Mouse (Mus musculus) myocyte (in vitro differentiated cells): ENCODE data around the gene Gpcpd1. TPM values are rescaled to one million over a fixed set of nuclear protein-coding genes. Genes with fewer than 3 reads are reported as not detected.

ENCODE experiments used
- H3K27me3 ChIP-seq: one replicate; pipeline ENCODE4 v1.6.1; 2011; ENCODE audit not compliant: control insufficient read depth, insufficient read depth, insufficient read length
- H3K36me3 ChIP-seq: one replicate; pipeline ENCODE4 v1.6.1; 2011; ENCODE audit not compliant: control insufficient read depth, insufficient read depth
- H3K4me2 ChIP-seq: one replicate; pipeline ENCODE4 v1.6.1; 2011; ENCODE audit warnings: low read depth, control low read depth
- H3K4me3 ChIP-seq: one replicate; pipeline ENCODE4 v1.5.1; 2011; ENCODE audit warnings: mild to moderate bottlenecking, control low read depth, moderate library complexity
- H3K79me2 ChIP-seq: one replicate; pipeline ENCODE4 v1.6.1; 2011; ENCODE audit not compliant: control insufficient read depth, insufficient read depth
- H3ac ChIP-seq: one replicate; pipeline ENCODE4 v1.6.1; 2011; ENCODE audit not compliant: control insufficient read depth, insufficient read length
- CEBPB ChIP-seq: IDR thresholded peaks from 2 replicates; pipeline ENCODE4 v1.6.1; 2011; ENCODE audit warnings: mild to moderate bottlenecking, moderate library complexity; ENCODE audit not compliant: poor library complexity, insufficient read depth, severe bottlenecking
- E2F4 ChIP-seq: IDR thresholded peaks from one replicate; pipeline ENCODE4 v1.6.1; 2011; ENCODE audit warnings: mild to moderate bottlenecking, control low read depth, moderate library complexity; ENCODE audit not compliant: insufficient read depth
- MAX ChIP-seq: IDR thresholded peaks from one replicate; pipeline ENCODE4 v1.6.1; 2011; ENCODE audit warnings: low read depth, mild to moderate bottlenecking, control low read depth
- MYOD1 ChIP-seq, 3 experiments: IDR thresholded peaks; one replicate each; pipeline ENCODE4 v1.6.1; 2011; ENCODE audit warnings: control low read depth in 2 of 3, low read depth in 2 of 3, mild to moderate bottlenecking in 2 of 3, moderate library complexity in 1 of 3; ENCODE audit not compliant: insufficient read length in 2 of 3, control insufficient read depth in 1 of 3
- MYOG ChIP-seq, 3 experiments: IDR thresholded peaks; one replicate each; pipeline ENCODE4 v1.6.1; 2011; ENCODE audit warnings: control low read depth in 2 of 3, low read depth in 2 of 3, mild to moderate bottlenecking in 2 of 3; ENCODE audit not compliant: insufficient read length in 2 of 3, control insufficient read depth in 1 of 3, insufficient read depth in 1 of 3
- POLR2A ChIP-seq: IDR thresholded peaks from one replicate; pipeline ENCODE4 v1.6.1; 2011; ENCODE audit warnings: low read depth, mild to moderate bottlenecking, control low read depth, moderate library complexity; ENCODE audit not compliant: insufficient read length
- POLR2AphosphoS2 ChIP-seq: IDR thresholded peaks from one replicate; pipeline ENCODE4 v1.6.1; 2011; ENCODE audit warnings: low read depth, control low read depth; ENCODE audit not compliant: insufficient read length
- REST ChIP-seq: IDR thresholded peaks from one replicate; pipeline ENCODE4 v1.6.1; 2011; ENCODE audit warnings: mild to moderate bottlenecking, control low read depth, moderate library complexity; ENCODE audit not compliant: insufficient read depth, insufficient read length
- SRF ChIP-seq: IDR thresholded peaks from one replicate; pipeline ENCODE4 v1.6.1; 2011; ENCODE audit warnings: low read depth; ENCODE audit not compliant: control insufficient read depth, insufficient read length
- TCF12 ChIP-seq: IDR thresholded peaks from one replicate; pipeline ENCODE4 v1.6.1; 2011; ENCODE audit warnings: mild to moderate bottlenecking, control low read depth; ENCODE audit not compliant: poor library complexity, insufficient read depth, severe bottlenecking
- TCF3 ChIP-seq: IDR thresholded peaks from one replicate; pipeline ENCODE4 v1.6.1; 2011; ENCODE audit warnings: low read depth, control low read depth; ENCODE audit not compliant: insufficient read length
- USF1 ChIP-seq: IDR thresholded peaks from one replicate; pipeline ENCODE4 v1.6.1; 2011; ENCODE audit warnings: low read depth, mild to moderate bottlenecking, control low read depth, moderate library complexity
- polyA plus RNA-seq: library from polyadenylated mRNA; unstranded; fragments of >200 nt; fragmentation: generic; extraction: Trizol; gene quantifications from one replicate; pipeline ENCODE4 v1.2.1, GENCODE M21; 2012; ENCODE audit warnings: missing spikeins

Gene Gpcpd1
- polyA plus RNA-seq, 1 experiment = 6.1 TPM

GRCm38 (mm10) chr2:132518021-132518901 is 69.3 kb downstream of the Gpcpd1 start:
- no peak overlapping the region for H3K4me2 ChIP-seq

GRCm38 (mm10) chr2:132517194-132517836 is 70.2 kb downstream of the Gpcpd1 start:
- no peak for TF ChIP-seq CEBPB
- no peak for TF ChIP-seq E2F4
- no peak for TF ChIP-seq TCF12
- TF ChIP-seq TCF3 = no peak
- TF ChIP-seq MAX = no peak
- TF ChIP-seq POLR2A = no peak
- TF ChIP-seq USF1 = no peak
- H3K36me3 ChIP-seq = no peaks in the 10 kb centered on the region
- H3K4me3 ChIP-seq = no peak overlapping the region
- H3K27me3 ChIP-seq = peaks cover 18% of the 10 kb centered on the region
- no peak overlapping the region for H3ac ChIP-seq
- H3K4me2 ChIP-seq = no peak overlapping the region
- H3K79me2 ChIP-seq = no peaks in the 10 kb centered on the region

More at GRCm38 (mm10) chr2:132518021-132518901, 69.3 kb downstream of the Gpcpd1 start:
- TF ChIP-seq TCF12 = no peak
- no peak for TF ChIP-seq USF1
- TF ChIP-seq E2F4 = no peak
- TF ChIP-seq SRF = no peak
- TF ChIP-seq MYOD1 (IDR thresholded peaks at IDR 0.05; ENCODE audit: control insufficient read depth in 1 of 3, insufficient read length in 2 of 3, low read depth in 2 of 3) = no peak
- TF ChIP-seq REST = no peak
- no peak for TF ChIP-seq TCF3
- TF ChIP-seq MYOG (IDR thresholded peaks at IDR 0.05; ENCODE audit: control insufficient read depth in 1 of 3, insufficient read depth in 1 of 3, insufficient read length in 2 of 3, low read depth in 2 of 3) = no peak
- no peak for TF ChIP-seq MAX
- TF ChIP-seq POLR2A = no peak
- no peak for TF ChIP-seq POLR2AphosphoS2
- no peak for TF ChIP-seq CEBPB
- H3K36me3 ChIP-seq = no peaks in the 10 kb centered on the region
- no peak overlapping the region for H3ac ChIP-seq
- H3K79me2 ChIP-seq = no peaks in the 10 kb centered on the region
- H3K27me3 ChIP-seq = peaks cover 18% of the 10 kb centered on the region
- no peak overlapping the region for H3K4me3 ChIP-seq

GRCm38 (mm10) chr2:132516130-132517030 is 71.1 kb downstream of the Gpcpd1 start:
- H3K27me3 ChIP-seq = peaks cover 18% of the 10 kb centered on the region
- H3K4me3 ChIP-seq = no peak overlapping the region
- no peaks in the 10 kb centered on the region for H3K36me3 ChIP-seq
- no peaks in the 10 kb centered on the region for H3K79me2 ChIP-seq
- H3K4me2 ChIP-seq = no peak overlapping the region
- no peak overlapping the region for H3ac ChIP-seq
- no peak for TF ChIP-seq REST
- TF ChIP-seq MYOG (IDR thresholded peaks at IDR 0.05; ENCODE audit: control insufficient read depth in 1 of 3, insufficient read depth in 1 of 3, insufficient read length in 2 of 3, low read depth in 2 of 3) = no peak
- no peak for TF ChIP-seq E2F4
- no peak for TF ChIP-seq TCF3
- no peak for TF ChIP-seq MAX
- no peak for TF ChIP-seq TCF12
- TF ChIP-seq MYOD1 (IDR thresholded peaks at IDR 0.05; ENCODE audit: control insufficient read depth in 1 of 3, insufficient read length in 2 of 3, low read depth in 2 of 3) = no peak
- TF ChIP-seq USF1 = no peak
- no peak for TF ChIP-seq CEBPB
- TF ChIP-seq POLR2A = no peak
- no peak for TF ChIP-seq SRF
- no peak for TF ChIP-seq POLR2AphosphoS2

GRCm38 (mm10) chr2:132515607-132516006 is 71.9 kb downstream of the Gpcpd1 start:
- Histone ChIP-seq H3K27me3 (peaks cover 18% of the 10 kb centered on the region), H3K36me3 (no peaks in the 10 kb centered on the region), H3ac (no peak overlapping the region), H3K4me3 (no peak overlapping the region), H3K4me2 (no peak overlapping the region), H3K79me2 (no peaks in the 10 kb centered on the region)
- TF ChIP-seq POLR2AphosphoS2 (no peak), REST (no peak), USF1 (no peak), SRF (no peak), TCF3 (no peak), TCF12 (no peak), POLR2A (no peak), MAX (no peak), E2F4 (no peak), MYOD1 (IDR thresholded peaks at IDR 0.05; ENCODE audit: control insufficient read depth in 1 of 3, insufficient read length in 2 of 3, low read depth in 2 of 3) (no peak)
